Mouse (Mus musculus): Measurements from ENCODE around the gene Aldh1l1. TPM values are rescaled to one million over a fixed set of nuclear protein-coding genes. Genes with fewer than 3 reads are reported as not detected.

Gene Aldh1l1
- total and polyA plus RNA-seq, 3 experiments, result 0.04 to 0.14 TPM; not detected in 1

DNA sequence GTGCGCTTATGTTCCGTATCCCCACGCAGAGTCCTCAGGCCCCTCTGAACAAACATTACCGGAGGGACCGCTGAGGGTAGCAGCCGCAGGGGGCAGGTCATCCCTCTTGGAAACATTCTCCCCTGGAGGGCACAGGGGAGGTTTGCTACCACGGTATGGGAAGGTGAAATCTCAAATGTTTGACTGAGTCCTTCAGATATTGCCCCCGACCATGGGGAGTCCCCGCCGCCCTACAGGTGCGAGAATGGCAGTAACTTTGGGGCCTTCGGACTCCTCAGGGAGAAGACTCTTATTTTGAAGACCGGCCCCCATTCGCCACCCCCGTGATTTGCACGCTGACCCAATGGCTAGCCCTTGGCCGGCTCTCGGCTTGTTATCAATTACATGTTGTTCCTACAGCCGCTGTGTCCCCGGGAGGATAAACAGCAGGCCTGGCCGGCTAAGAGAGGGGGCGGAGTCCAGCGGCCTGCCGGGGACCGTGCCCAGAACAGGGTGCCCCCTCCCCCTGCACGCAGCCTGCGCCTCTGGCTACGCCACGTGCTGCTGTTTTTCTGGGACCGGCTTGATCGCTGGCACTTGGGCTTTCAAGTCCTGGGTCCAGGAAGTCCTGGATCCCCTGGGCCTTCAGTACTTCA is 22.9 kb upstream of the Aldh1l1 start:
- no peaks in the 10 kb centered on the region for H3K9me3 ChIP-seq (replicated peaks; ENCODE audit: insufficient read depth, low read length)
- no peak overlapping the region for H3K27ac ChIP-seq (ENCODE audit: control insufficient read depth, low read depth, low read length)
- no peaks in the 10 kb centered on the region for H3K79me2 ChIP-seq (ENCODE audit: control insufficient read depth, insufficient read depth, low read length, poor library complexity)
- TF ChIP-seq TAL1 (IDR thresholded peaks at IDR 0.05; ENCODE audit: low read length), result no peak
- TF ChIP-seq POLR2AphosphoS5 (IDR thresholded peaks at IDR 0.05; ENCODE audit: borderline replicate concordance, low read depth, low read length), result no peak
- TF ChIP-seq MAX (IDR thresholded peaks at IDR 0.05; ENCODE audit: low read length), result no peak
- H3K9ac ChIP-seq (ENCODE audit: control insufficient read depth, low read depth, low read length, poor library complexity, severe bottlenecking), result no peak overlapping the region
- no peaks in the 10 kb centered on the region for H3K36me3 ChIP-seq (ENCODE audit: control insufficient read depth in 1 of 2, insufficient read depth in 2 of 2, low read length in 2 of 2)
- no peaks in the 10 kb centered on the region for H3K4me1 ChIP-seq (ENCODE audit: control insufficient read depth in 1 of 2, insufficient read depth in 2 of 2, low read length in 2 of 2)
- peaks cover 0 to 2% of the 10 kb centered on the region in 2 experiments; a peak in 1 of 4 replicates for H3K27me3 ChIP-seq (ENCODE audit: control insufficient read depth in 1 of 2, insufficient read depth in 2 of 2, low read length in 2 of 2)
- DNase-seq (ENCODE audit: low read depth, low spot score), result no peak
- H3K4me3 ChIP-seq (ENCODE audit: control insufficient read depth in 1 of 2, insufficient read depth in 1 of 2, low read depth in 2 of 2, low read length in 2 of 2), result no peak overlapping the region

DNA sequence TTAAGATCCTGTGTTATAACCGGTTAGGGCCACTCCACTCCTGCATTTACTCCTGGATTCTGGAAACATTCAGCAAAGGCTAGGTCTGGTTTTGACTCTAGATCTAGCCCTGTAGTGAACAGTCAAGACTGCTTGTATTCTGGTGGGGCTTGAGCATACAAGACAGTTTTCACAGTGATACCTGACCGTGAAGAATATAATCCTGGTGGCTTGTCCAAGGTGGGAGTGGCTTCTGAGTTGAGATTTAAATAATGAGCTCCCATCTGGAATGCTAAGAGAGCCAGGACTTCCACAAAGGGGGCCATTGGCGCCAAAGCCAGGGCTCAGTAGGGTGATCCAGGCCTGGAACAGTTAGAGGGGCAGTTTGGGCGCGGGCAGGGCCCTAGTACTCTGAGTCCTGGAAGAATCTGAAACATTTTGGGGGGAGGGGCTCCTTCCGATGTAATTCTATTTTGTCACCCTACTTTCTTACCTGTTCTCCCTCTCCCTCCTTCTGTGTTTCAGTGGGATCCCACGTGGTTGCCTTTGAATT is 22.3 kb upstream of the Aldh1l1 start:
- Histone ChIP-seq H3K36me3 (ENCODE audit: control insufficient read depth in 1 of 2, insufficient read depth in 2 of 2, low read length in 2 of 2) (no peaks in the 10 kb centered on the region), H3K4me3 (ENCODE audit: control insufficient read depth in 1 of 2, insufficient read depth in 1 of 2, low read depth in 2 of 2, low read length in 2 of 2) (no peak overlapping the region), H3K9ac (ENCODE audit: control insufficient read depth, low read depth, low read length, poor library complexity, severe bottlenecking) (no peak overlapping the region), H3K27me3 (ENCODE audit: control insufficient read depth in 1 of 2, insufficient read depth in 2 of 2, low read length in 2 of 2) (peaks cover 0 to 2% of the 10 kb centered on the region in 2 experiments; a peak in 1 of 4 replicates), H3K9me3 (replicated peaks; ENCODE audit: insufficient read depth, low read length) (no peaks in the 10 kb centered on the region), H3K4me1 (ENCODE audit: control insufficient read depth in 1 of 2, insufficient read depth in 2 of 2, low read length in 2 of 2) (no peaks in the 10 kb centered on the region), H3K27ac (ENCODE audit: control insufficient read depth, low read depth, low read length) (no peak overlapping the region), H3K79me2 (ENCODE audit: control insufficient read depth, insufficient read depth, low read length, poor library complexity) (no peaks in the 10 kb centered on the region)
- no peak for DNase-seq (ENCODE audit: low read depth, low spot score)
- no peak for TF ChIP-seq MAX (IDR thresholded peaks at IDR 0.05; ENCODE audit: low read length)
- TF ChIP-seq BHLHE40 (IDR thresholded peaks at IDR 0.05; ENCODE audit: borderline replicate concordance, low read depth, low read length), result no peak

- H3K4me1 ChIP-seq (ENCODE audit: control insufficient read depth in 1 of 2, insufficient read depth in 2 of 2, low read length in 2 of 2), result no peaks in the 10 kb centered on the region
- no peak overlapping the region for H3K9ac ChIP-seq (ENCODE audit: control insufficient read depth, low read depth, low read length, poor library complexity, severe bottlenecking)
- DNase-seq (ENCODE audit: low read depth, low spot score), result no peak
- no peaks in the 10 kb centered on the region for H3K36me3 ChIP-seq (ENCODE audit: control insufficient read depth in 1 of 2, insufficient read depth in 2 of 2, low read length in 2 of 2)
- H3K27ac ChIP-seq (ENCODE audit: control insufficient read depth, low read depth, low read length), result no peak overlapping the region
- H3K9me3 ChIP-seq (replicated peaks; ENCODE audit: insufficient read depth, low read length), result no peaks in the 10 kb centered on the region
- no peak overlapping the region for H3K4me3 ChIP-seq (ENCODE audit: control insufficient read depth in 1 of 2, insufficient read depth in 1 of 2, low read depth in 2 of 2, low read length in 2 of 2)
- no peak for TF ChIP-seq E2F4 (IDR thresholded peaks at IDR 0.05; ENCODE audit: borderline replicate concordance, low read depth, low read length)
- H3K79me2 ChIP-seq (ENCODE audit: control insufficient read depth, insufficient read depth, low read length, poor library complexity), result no peaks in the 10 kb centered on the region
- H3K27me3 ChIP-seq (ENCODE audit: control insufficient read depth in 1 of 2, insufficient read depth in 2 of 2, low read length in 2 of 2), result no peaks in the 10 kb centered on the region; a peak in 1 of 4 replicates
Measured at GRCm38 (mm10) chr6:90465028-90465640, 21.1 kb upstream of the Aldh1l1 start.

DNA sequence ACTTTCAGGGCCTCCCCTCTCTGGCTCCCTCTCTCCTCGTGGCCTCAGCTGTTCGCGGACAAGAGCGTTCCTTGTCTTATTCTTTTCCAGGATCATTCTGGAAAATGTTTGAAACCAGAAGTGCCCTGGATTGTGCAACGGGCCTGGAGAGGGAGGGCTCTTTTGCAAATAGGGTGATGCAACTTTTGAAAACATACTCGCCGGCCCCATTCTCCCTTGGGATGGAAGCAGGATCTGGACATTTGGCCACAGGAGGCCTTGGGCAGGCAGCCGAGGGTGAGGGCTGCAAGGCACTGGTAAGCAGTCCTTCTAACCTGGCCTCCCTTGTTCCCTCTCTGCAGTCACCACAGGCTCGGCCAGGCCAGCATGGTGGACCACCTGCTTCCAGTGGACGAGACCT is 20.1 kb upstream of the Aldh1l1 start:
- H3K27ac ChIP-seq (ENCODE audit: control insufficient read depth, low read depth, low read length), result no peak overlapping the region
- no peaks in the 10 kb centered on the region for H3K36me3 ChIP-seq (ENCODE audit: control insufficient read depth in 1 of 2, insufficient read depth in 2 of 2, low read length in 2 of 2)
- DNase-seq (ENCODE audit: low read depth, low spot score), result no peak
- H3K4me3 ChIP-seq (ENCODE audit: control insufficient read depth in 1 of 2, insufficient read depth in 1 of 2, low read depth in 2 of 2, low read length in 2 of 2), result no peak overlapping the region
- H3K79me2 ChIP-seq (ENCODE audit: control insufficient read depth, insufficient read depth, low read length, poor library complexity), result no peaks in the 10 kb centered on the region
- TF ChIP-seq RCOR1 (IDR thresholded peaks at IDR 0.05; ENCODE audit: low read depth, low read length) (no peak), USF2 (IDR thresholded peaks at IDR 0.05; ENCODE audit: borderline replicate concordance in 1 of 2, insufficient read depth in 1 of 2, low read depth in 1 of 2, low read length in 2 of 2) (no peak), POLR2AphosphoS2 (IDR thresholded peaks at IDR 0.05; ENCODE audit: low read length) (no peak), E2F4 (IDR thresholded peaks at IDR 0.05; ENCODE audit: borderline replicate concordance, low read depth, low read length) (no peak), RAD21 (IDR thresholded peaks at IDR 0.05; ENCODE audit: low read depth, low read length) (no peak), GABPA (IDR thresholded peaks at IDR 0.05; ENCODE audit: low read depth, low read length) (no peak), ZC3H11A (IDR thresholded peaks at IDR 0.05; ENCODE audit: low read depth, low read length) (no peak)
- H3K9me3 ChIP-seq (replicated peaks; ENCODE audit: insufficient read depth, low read length), result no peaks in the 10 kb centered on the region
- H3K9ac ChIP-seq (ENCODE audit: control insufficient read depth, low read depth, low read length, poor library complexity, severe bottlenecking), result no peak overlapping the region
- no peaks in the 10 kb centered on the region for H3K4me1 ChIP-seq (ENCODE audit: control insufficient read depth in 1 of 2, insufficient read depth in 2 of 2, low read length in 2 of 2)
- H3K27me3 ChIP-seq (ENCODE audit: control insufficient read depth in 1 of 2, insufficient read depth in 2 of 2, low read length in 2 of 2), result no peaks in the 10 kb centered on the region; a peak in 1 of 4 replicates
